Mouse (Mus musculus): ENCODE data around the gene Gm3095. TPM values are rescaled to one million over a fixed set of nuclear protein-coding genes. Genes with fewer than 3 reads are reported as not detected.
"Not testable (repeated sequence)": the region's sequence is repeated elsewhere in the genome, so short reads cannot be mapped to it uniquely, and the experiment has no call there.

The Gm3095 gene
- 0.36 TPM in 1 of 2 replicates, not detected in the other for polyA plus RNA-seq (2012; rRNA removed)

GRCm38 (mm10) chr14:3963247-3963646 lies at the start of gene Gm3095:
Gene Gm3095, plus strand, starts transcription at chr14:3963547.
- DNase-seq (ENCODE audit: low read depth), result not testable (repeated sequence)

DNA sequence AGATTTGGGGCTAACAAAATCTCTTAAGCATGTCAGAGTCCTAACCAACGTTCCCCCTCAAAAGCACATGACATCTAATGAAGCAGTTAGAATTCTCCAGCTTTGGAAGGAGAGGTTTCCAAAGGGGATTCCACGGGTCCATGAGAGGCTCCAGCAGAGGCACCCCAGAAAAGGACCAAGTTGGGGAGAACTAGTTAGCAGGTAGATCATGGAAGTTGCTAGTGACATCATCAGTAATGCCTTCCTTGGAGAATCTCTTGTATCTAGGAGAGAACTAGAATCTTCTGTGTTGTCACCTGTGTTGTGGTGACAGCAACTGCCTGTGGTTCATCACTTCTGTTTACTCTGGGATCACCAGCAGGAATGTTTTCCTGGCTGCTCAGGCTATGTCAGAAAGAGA lies 31.9 kb upstream of the Gm3095 start, which contains the start of gene Gm3029:
Gene Gm3029, plus strand, starts transcription at position 301 of the 400 bp plus-strand sequence.
- DNase-seq (ENCODE audit: low read depth), result not testable (repeated sequence)

DNA sequence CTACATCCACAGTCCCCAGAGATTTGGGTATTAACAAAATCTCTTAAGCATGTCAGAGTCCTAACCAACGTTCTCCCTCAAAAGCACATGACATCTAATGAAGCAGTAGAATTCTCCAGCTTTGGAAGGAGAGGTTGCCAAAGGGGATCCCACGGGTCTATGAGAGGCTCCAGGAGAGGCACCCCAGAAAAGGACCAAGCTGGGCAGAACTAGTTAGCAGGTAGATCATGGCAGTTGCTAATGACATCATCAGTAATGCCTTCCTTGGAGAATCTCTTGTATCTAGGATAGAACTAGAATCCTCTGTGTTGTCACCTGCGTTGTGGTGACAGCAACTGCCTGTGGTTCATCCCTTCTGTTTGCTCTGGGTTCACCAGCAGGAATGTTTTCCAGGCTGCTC lies 34.7 kb downstream of the Gm3095 start, which contains the start of gene Gm3099:
Gene Gm3099, plus strand, starts transcription at position 301 of the 400 bp plus-strand sequence.
- DNase-seq (ENCODE audit: low read depth), result not testable (repeated sequence)

Other genes starting within 250 kb of the Gm3095 start
- gene Gm3002, start 153.5 kb upstream of the Gm3095 start, polyA plus RNA-seq (2012; rRNA removed), result 0.54 and 0.56 TPM in 2 replicates
- gene Gm3033, start 117.3 kb upstream of the Gm3095 start, polyA plus RNA-seq (2012; rRNA removed), result 0.15 TPM in 1 of 2 replicates, not detected in the other
- gene Gm2916, start 79.4 kb upstream of the Gm3095 start, polyA plus RNA-seq (2012; rRNA removed), result not detected in 2 replicates
- gene Gm3029, start 31.8 kb upstream of the Gm3095 start, polyA plus RNA-seq (2012; rRNA removed), result not detected in 2 replicates
- not detected in 2 replicates for gene Gm3099, start 34.8 kb downstream of the Gm3095 start, polyA plus RNA-seq (2012; rRNA removed)
- gene Gm5796, start 60.4 kb downstream of the Gm3095 start, polyA plus RNA-seq (2012; rRNA removed), result 0.42 TPM in 2 replicates
- gene Gm3115, start 120.6 kb downstream of the Gm3095 start, polyA plus RNA-seq (2012; rRNA removed), result not detected in 2 replicates
- 0.65 and 1.2 TPM in 2 replicates for gene Gm8108, start 147.0 kb downstream of the Gm3095 start, polyA plus RNA-seq (2012; rRNA removed)
- not detected in 2 replicates for gene Gm3127, start 201.5 kb downstream of the Gm3095 start, polyA plus RNA-seq (2012; rRNA removed)
- gene Gm2974, start 219.0 kb downstream of the Gm3095 start, polyA plus RNA-seq (2012; rRNA removed), result 1.0 and 1.1 TPM in 2 replicates

Data from gonadal fat pad, adult 2 months (tissue).